Mouse (Mus musculus): ENCODE measurements around the gene Lurap1. TPM values are rescaled to one million over a fixed set of nuclear protein-coding genes. Genes with fewer than 3 reads are reported as not detected.

Lurap1 gene
- polyA plus RNA-seq, 1 experiment from 2014 or later = 0.44 TPM

DNA sequence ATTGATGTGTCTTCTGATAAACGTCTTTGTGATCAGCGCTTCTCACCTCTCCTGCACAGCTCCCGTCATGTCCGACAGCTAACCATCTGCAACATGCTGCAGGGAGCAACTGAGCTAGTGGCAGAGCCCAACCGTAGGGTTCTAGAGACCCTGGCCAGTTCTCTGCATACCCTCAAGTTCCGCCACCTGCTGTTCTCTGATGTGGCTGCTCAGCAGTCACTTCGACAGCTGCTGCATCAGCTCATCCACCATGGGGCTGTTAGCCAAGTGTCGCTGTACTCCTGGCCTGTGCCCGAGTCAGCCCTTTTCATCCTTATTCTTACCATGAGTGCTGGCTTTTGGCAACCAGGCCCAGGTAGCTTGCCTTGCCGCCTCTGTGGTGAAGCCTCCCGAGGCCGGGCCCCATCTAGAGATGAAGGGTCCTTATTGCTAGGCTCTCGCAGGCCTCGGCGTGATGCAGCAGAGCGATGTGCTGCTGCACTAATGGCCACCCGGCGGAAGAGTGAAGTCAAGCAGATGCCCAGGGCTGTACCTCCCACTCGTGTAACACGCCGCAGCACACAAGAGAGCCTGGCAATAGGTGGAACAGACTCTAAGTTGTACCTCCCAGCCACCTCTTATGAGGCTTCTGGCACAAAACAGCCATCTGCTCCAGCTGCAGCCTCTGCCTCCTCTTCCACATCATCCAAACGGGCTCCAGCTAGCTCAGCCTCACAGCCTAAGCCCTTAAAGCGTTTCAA lies 62.5 kb downstream of the Lurap1 start:
- Histone ChIP-seq H3K9ac (no peak overlapping the region), H3K9me3 (replicated peaks) (no peaks in the 10 kb centered on the region), H3K27ac (no peak overlapping the region), H3K4me1 (no peaks in the 10 kb centered on the region), H3K27me3 (replicated peaks) (no peaks in the 10 kb centered on the region), H3K4me2 (no peak overlapping the region), H3K4me3 (no peak overlapping the region), H3K36me3 (peaks cover 96% of the 10 kb centered on the region)
- no peak for ATAC-seq
- WGBS (ENCODE audit: insufficient replicate concordance) = 85% methylated on average over 23 of the region's 23 CpGs

Other genes with a start within 250 kb of the Lurap1 start
- not detected in 2 replicates for gene Dmbx1, start 211.4 kb downstream of the Lurap1 start, polyA plus RNA-seq (2016; fragmentation: Nextera tagmentation; extraction: Ambion mirVana)
- 3.9 and 4.2 TPM in 2 replicates for gene Faah, start 133.4 kb downstream of the Lurap1 start, polyA plus RNA-seq (2016; fragmentation: Nextera tagmentation; extraction: Ambion mirVana)
- gene Nsun4, start 97.5 kb downstream of the Lurap1 start, polyA plus RNA-seq (2016; fragmentation: Nextera tagmentation; extraction: Ambion mirVana) = 10.7 and 11.4 TPM in 2 replicates
- gene Uqcrh, start 76.3 kb downstream of the Lurap1 start, polyA plus RNA-seq (2016; fragmentation: Nextera tagmentation; extraction: Ambion mirVana) = 326 and 344 TPM in 2 replicates
- 42.2 and 43.7 TPM in 2 replicates for gene Lrrc41, start 76.1 kb downstream of the Lurap1 start, polyA plus RNA-seq (2016; fragmentation: Nextera tagmentation; extraction: Ambion mirVana)
- 45.0 and 45.4 TPM in 2 replicates for gene Rad54l, start 27.6 kb downstream of the Lurap1 start, polyA plus RNA-seq (2016; fragmentation: Nextera tagmentation; extraction: Ambion mirVana)
- gene Pomgnt1, start 27.5 kb downstream of the Lurap1 start, polyA plus RNA-seq (2016; fragmentation: Nextera tagmentation; extraction: Ambion mirVana) = 23.8 and 24.2 TPM in 2 replicates
- not detected in 2 replicates for gene Tspan1, start 16.3 kb upstream of the Lurap1 start, polyA plus RNA-seq (2016; fragmentation: Nextera tagmentation; extraction: Ambion mirVana)
- gene 1700042G07Rik, start 22.0 kb upstream of the Lurap1 start, polyA plus RNA-seq (2016; fragmentation: Nextera tagmentation; extraction: Ambion mirVana) = not detected in 2 replicates
- not detected in 2 replicates for gene Gm49337, start 22.0 kb upstream of the Lurap1 start, polyA plus RNA-seq (2016; fragmentation: Nextera tagmentation; extraction: Ambion mirVana)
- gene Pik3r3, start 70.3 kb upstream of the Lurap1 start, polyA plus RNA-seq (2016; fragmentation: Nextera tagmentation; extraction: Ambion mirVana) = 2.2 and 2.7 TPM in 2 replicates